Mouse (Mus musculus): ENCODE measurements around the gene Prdx1.

- TF ChIP-seq CTCF (IDR thresholded peaks at IDR 0.05; ENCODE audit: insufficient read depth, low read depth, low read length), result no peak
- TF ChIP-seq POLR2A (IDR thresholded peaks at IDR 0.05; ENCODE audit: insufficient read depth, low read depth, low read length), result no peak
Observed at GRCm38 (mm10) chr4:116655658-116656057, 29.7 kb upstream of the Prdx1 start.

Measured in olfactory bulb, adult 2 months (tissue).